In genomic region chr7:141413809-141414584, GRCm38 (mm10) we compare ENCODE assay signal across 7 mouse cellular contexts. TPM values are rescaled to one million over a fixed set of nuclear protein-coding genes. Genes with fewer than 3 reads are reported as not detected.
DNase-seq lines count a peak whose midpoint lies in the region; ATAC-seq lines count a peak whose summit lies in the region.

TSS of gene Gatd1 (minus strand) at chr7:141414136.

- H3K27me3 ChIP-seq in intestine, embryonic 16.5 days (replicated peaks; ENCODE audit: control insufficient read depth, insufficient read depth, low read length), result no peaks in the 10 kb centered on the region
- no peaks in the 10 kb centered on the region for H3K27me3 ChIP-seq in midbrain, embryonic 11.5 days (ENCODE audit: control insufficient read depth, insufficient read depth, low read length)

- WGBS in intestine, embryonic 16.5 days, result under 1% methylated on average over 50 of the region's 56 CpGs
- WGBS in midbrain, embryonic 11.5 days, result under 1% methylated on average over 53 of the region's 56 CpGs

- H3K9me3 ChIP-seq in intestine, embryonic 16.5 days (ENCODE audit: control insufficient read depth, low read length), result no peaks in the 10 kb centered on the region
- no peaks in the 10 kb centered on the region for H3K9me3 ChIP-seq in midbrain, embryonic 11.5 days (ENCODE audit: control insufficient read depth, low read length)

- peak within 1 kb of the TSS; percentile 79 for H3K9ac ChIP-seq in intestine, embryonic 16.5 days (ENCODE audit: low read depth, low read length)
- H3K9ac ChIP-seq in midbrain, embryonic 11.5 days (ENCODE audit: low read length), result peak within 1 kb of the TSS; percentile 93

- peak within 1 kb of the TSS; percentile 88 for H3K4me2 ChIP-seq in intestine, embryonic 16.5 days (ENCODE audit: low read depth, low read length)
- H3K4me2 ChIP-seq in midbrain, embryonic 11.5 days, result peak within 1 kb of the TSS; percentile 75

- peak within 1 kb of the TSS; percentile 78 for H3K4me3 ChIP-seq in intestine, embryonic 16.5 days (ENCODE audit: low read length)
- H3K4me3 ChIP-seq in midbrain, embryonic 11.5 days (ENCODE audit: low read depth, low read length), result peak within 1 kb of the TSS; percentile 72

- DNase-seq in adrenal gland, adult 2 months, result peak; percentile 99
- peak; percentile 100 for DNase-seq in embryo, embryonic 11.5 days (ENCODE audit: low read depth, low spot score)
- peak; percentile 100 for DNase-seq in gastrocnemius, postnatal 4 days (ENCODE audit: low spot score in 2 of 2)
- peak; percentile 99 for DNase-seq in left cerebral cortex, postnatal 36 days (ENCODE audit: low spot score in 2 of 2)
- peak; percentile 100 for DNase-seq in midbrain, embryonic 11.5 days (ENCODE audit: low spot score, missing footprints)
- peak; percentile 100 for DNase-seq in skeletal muscle tissue, adult 2 months (ENCODE audit: low read depth, low spot score)

- ATAC-seq in intestine, embryonic 16.5 days, result peak; percentile 87
- ATAC-seq in midbrain, embryonic 11.5 days (ENCODE audit: low FRiP score), result peak; percentile 91

- H3K4me1 ChIP-seq in intestine, embryonic 16.5 days (ENCODE audit: control insufficient read depth, insufficient read depth, low read length), result peaks cover 15% of the 10 kb centered on the region
- peaks cover 10% of the 10 kb centered on the region for H3K4me1 ChIP-seq in midbrain, embryonic 11.5 days (ENCODE audit: control insufficient read depth, insufficient read depth, low read length)

- peak within 1 kb of the TSS; percentile 85 for H3K27ac ChIP-seq in intestine, embryonic 16.5 days (ENCODE audit: low read length)
- H3K27ac ChIP-seq in midbrain, embryonic 11.5 days (ENCODE audit: low read depth, low read length), result peak within 1 kb of the TSS; percentile 77

- intact Hi-C loops in left cerebral cortex, postnatal 36 days (cut with DNase I), result loop anchor here (5.0 kb wide), 1 partner anchor 43 kb away; the partner anchor contains the start of gene Pnpla2

- H3K36me3 ChIP-seq in intestine, embryonic 16.5 days (ENCODE audit: control insufficient read depth, insufficient read depth, low read length), result no peaks in the 10 kb centered on the region
- peaks cover 5% of the 10 kb centered on the region; the same call in 1 of the 2 replicates for H3K36me3 ChIP-seq in midbrain, embryonic 11.5 days (ENCODE audit: control insufficient read depth, insufficient read depth, low read length)

RNA-seq across cellular contexts. Expression of gene Gatd1, which starts in this region (rescaled TPM):
- total RNA-seq in adrenal gland, adult 2 months (2021), result 10 to 100 TPM; 29.7 to 41.1 TPM
- polyA plus RNA-seq in adrenal gland, adult 2 months (2012; rRNA removed), result 49.5 and 58.2 TPM in 2 replicates
- total RNA-seq in gastrocnemius, postnatal 4 days (2021), result 10 to 100 TPM; 18.3 to 19.5 TPM
- 47.5 and 48.2 TPM in 2 replicates for polyA plus RNA-seq in intestine, embryonic 16.5 days (2015; fragmentation: Nextera tagmentation; extraction: Ambion mirVana)
- 10 to 100 TPM; 43.2 to 43.4 TPM for total RNA-seq in left cerebral cortex, postnatal 36 days (2021)
- polyA plus RNA-seq in midbrain, embryonic 11.5 days (2014; fragmentation: Nextera tagmentation; extraction: Ambion mirVana), result 34.0 and 36.1 TPM in 2 replicates

Comparison
In these comparisons a context has a peak if more than half of its experiments do, and no peak if none do; other contexts are left out.
1. Peak in every context shown above with its lines: DNase-seq, ATAC-seq, H3K4me3 ChIP-seq and H3K27ac ChIP-seq.